Mouse (Mus musculus) heart, embryonic 16.5 days (tissue): ENCODE results near the gene Sv2a. TPM values are rescaled to one million over a fixed set of nuclear protein-coding genes. Genes with fewer than 3 reads are reported as not detected.

Source experiments
- ATAC-seq: fragments of 200-750 bp; cut with Nextera tagmentation; replicated peaks from 2 replicates; pipeline ENCODE4 v1.8.0; 2017; ENCODE audit warnings: moderate number of reproducible peaks; ENCODE audit not compliant: insufficient read depth, low FRiP score; ENCODE audit errors: extremely low read depth
- H3K27ac ChIP-seq: fragments of 300-500 bp; sonication (generic); 2 replicates; pipeline ENCODE4 v1.5.1; 2014; ENCODE audit warnings: mild to moderate bottlenecking, low read length, control low read depth, moderate library complexity
- H3K27me3 ChIP-seq: fragments of 300-500 bp; sonication (generic); 2 replicates; pipeline ENCODE4 v1.6.1; 2014; ENCODE audit warnings: low read length, mixed read lengths; ENCODE audit not compliant: control insufficient read depth, insufficient read depth
- H3K36me3 ChIP-seq: fragments of 300-500 bp; sonication (generic); 2 replicates; pipeline ENCODE4 v1.6.1; 2014; ENCODE audit not compliant: control insufficient read depth, insufficient read depth
- H3K4me1 ChIP-seq: fragments of 300-500 bp; sonication (generic); 2 replicates; pipeline ENCODE4 v1.6.1; 2014; ENCODE audit warnings: low read length, mixed read lengths; ENCODE audit not compliant: control insufficient read depth, insufficient read depth
- H3K4me2 ChIP-seq: fragments of 300-500 bp; sonication (generic); 2 replicates; pipeline ENCODE4 v1.6.1; 2014; ENCODE audit warnings: low read depth, mild to moderate bottlenecking, control low read depth, low read length
- H3K4me3 ChIP-seq: fragments of 300-500 bp; sonication (generic); 2 replicates; pipeline ENCODE4 v1.5.1; 2014; ENCODE audit warnings: mild to moderate bottlenecking, control low read depth, low read length
- H3K9ac ChIP-seq: fragments of 300-500 bp; sonication (generic); 2 replicates; pipeline ENCODE4 v1.6.1; 2014; ENCODE audit warnings: low read length, control low read depth
- H3K9me3 ChIP-seq: fragments of 300-500 bp; sonication (generic); replicated peaks from 2 replicates; pipeline ENCODE4 v1.6.1; 2016; ENCODE audit warnings: low read length; ENCODE audit not compliant: control insufficient read depth
- WGBS: fragments of 180-500 bp; shearing (Covaris S2); extraction: QIAGEN DNeasy Blood & Tissue Kit; methylation state at CpG from one replicate; pipeline ENCODE4 v1.1.7; 2014; 5-methylcytosine and 5-hydroxymethylcytosine counted together
- polyA plus RNA-seq: library from polyadenylated mRNA; unstranded; fragments of >200 nt; fragmentation: Nextera tagmentation; extraction: Ambion mirVana; gene quantifications from 2 replicates; pipeline ENCODE4 v1.2.1, GENCODE M21; 2015

The Sv2a gene
- 11.6 and 13.9 TPM in 2 replicates for polyA plus RNA-seq

- Histone ChIP-seq H3K4me3 (peak within 1 kb of the TSS; percentile 64), H3K4me1 (peaks cover 12% of the 10 kb centered on the region), H3K4me2 (peak within 1 kb of the TSS; percentile 78), H3K36me3 (peaks cover 22% of the 10 kb centered on the region), H3K9me3 (no peaks in the 10 kb centered on the region), H3K27me3 (no peaks in the 10 kb centered on the region), H3K9ac (peak within 1 kb of the TSS; percentile 79), H3K27ac (peak within 1 kb of the TSS; percentile 89)
- peak; percentile 31; the same call in 1 of the 2 replicates for ATAC-seq
- WGBS = under 1% methylated on average over 19 of the region's 23 CpGs
Observed at GRCm38 (mm10) chr3:96180727-96181477, at the start of gene Sv2a. TSS of gene Sv2a (plus strand) at chr3:96181151.

GRCm38 (mm10) chr3:96132478-96132877 is 48.5 kb upstream of the Sv2a start:
- WGBS = 68% methylated on average over 3 of the region's 3 CpGs
- Histone ChIP-seq H3K4me2 (no peak overlapping the region), H3K4me3 (no peak overlapping the region), H3K36me3 (peaks cover 4% of the 10 kb centered on the region), H3K27ac (no peak overlapping the region), H3K9ac (no peak overlapping the region), H3K9me3 (no peaks in the 10 kb centered on the region), H3K4me1 (peaks cover 30% of the 10 kb centered on the region), H3K27me3 (no peaks in the 10 kb centered on the region)
- ATAC-seq = no peak

- H3K27ac ChIP-seq = peak overlapping the region; percentile 14; the same call in 1 of the 2 replicates
- no peaks in the 10 kb centered on the region for H3K27me3 ChIP-seq
- no peak overlapping the region for H3K9ac ChIP-seq
- H3K4me2 ChIP-seq = no peak overlapping the region
- H3K4me3 ChIP-seq = no peak overlapping the region
- H3K4me1 ChIP-seq = peaks cover 24% of the 10 kb centered on the region
- WGBS = 53% methylated on average over 11 of the region's 11 CpGs
- peaks cover 9% of the 10 kb centered on the region for H3K36me3 ChIP-seq
- H3K9me3 ChIP-seq = no peaks in the 10 kb centered on the region
- no peak for ATAC-seq
Observed at GRCm38 (mm10) chr3:96133327-96133905, 47.5 kb upstream of the Sv2a start.

GRCm38 (mm10) chr3:96135011-96135410 is 45.9 kb upstream of the Sv2a start:
- Histone ChIP-seq H3K27ac (no peak overlapping the region), H3K4me3 (no peak overlapping the region), H3K36me3 (peaks cover 9% of the 10 kb centered on the region), H3K4me2 (no peak overlapping the region), H3K9me3 (no peaks in the 10 kb centered on the region), H3K9ac (no peak overlapping the region), H3K4me1 (peaks cover 9% of the 10 kb centered on the region), H3K27me3 (no peaks in the 10 kb centered on the region)
- 43% methylated on average over 3 of the region's 3 CpGs for WGBS
- ATAC-seq = no peak

- WGBS = 4% methylated on average over 5 of the region's 5 CpGs
- ATAC-seq = no peak
- H3K9ac ChIP-seq = no peak overlapping the region
- no peak overlapping the region for H3K27ac ChIP-seq
- no peak overlapping the region for H3K4me3 ChIP-seq
- no peaks in the 10 kb centered on the region for H3K27me3 ChIP-seq
- peaks cover 40% of the 10 kb centered on the region for H3K36me3 ChIP-seq
- H3K4me2 ChIP-seq = no peak overlapping the region
- no peaks in the 10 kb centered on the region for H3K9me3 ChIP-seq
- 0 out of 2 replicates have a peak, but pooled peaks cover 2% of the 10 kb centered on the region for H3K4me1 ChIP-seq
Observed at GRCm38 (mm10) chr3:96147950-96148349, 33.0 kb upstream of the Sv2a start.

- Histone ChIP-seq H3K36me3 (peaks cover 50% of the 10 kb centered on the region), H3K4me1 (0 out of 2 replicates have a peak, but pooled peaks cover 2% of the 10 kb centered on the region)
Observed at GRCm38 (mm10) chr3:96151836-96152235, 29.1 kb upstream of the Sv2a start.

GRCm38 (mm10) chr3:96152611-96153010 is 28.3 kb upstream of the Sv2a start:
- H3K9ac ChIP-seq = no peak overlapping the region

More at GRCm38 (mm10) chr3:96151836-96152235, 29.1 kb upstream of the Sv2a start:
- 78% methylated on average over 7 of the region's 7 CpGs for WGBS
- no peak overlapping the region for H3K9ac ChIP-seq
- no peak overlapping the region for H3K27ac ChIP-seq
- no peak for ATAC-seq
- no peak overlapping the region for H3K4me2 ChIP-seq
- H3K4me3 ChIP-seq = no peak overlapping the region
- H3K27me3 ChIP-seq = no peaks in the 10 kb centered on the region
- no peaks in the 10 kb centered on the region for H3K9me3 ChIP-seq

GRCm38 (mm10) chr3:96155501-96155900 is 25.4 kb upstream of the Sv2a start:
- Histone ChIP-seq H3K9ac (no peak overlapping the region), H3K36me3 (peaks cover 51% of the 10 kb centered on the region), H3K27ac (no peak overlapping the region), H3K27me3 (no peaks in the 10 kb centered on the region), H3K9me3 (no peaks in the 10 kb centered on the region), H3K4me1 (peaks cover 8% of the 10 kb centered on the region), H3K4me3 (no peak overlapping the region), H3K4me2 (no peak overlapping the region)
- ATAC-seq = no peak
- 85% methylated on average over 8 of the region's 8 CpGs for WGBS

More at GRCm38 (mm10) chr3:96152611-96153010, 28.3 kb upstream of the Sv2a start:
- Histone ChIP-seq H3K4me3 (no peak overlapping the region), H3K27me3 (no peaks in the 10 kb centered on the region), H3K9me3 (no peaks in the 10 kb centered on the region), H3K4me2 (no peak overlapping the region), H3K36me3 (peaks cover 53% of the 10 kb centered on the region), H3K4me1 (0 out of 2 replicates have a peak, but pooled peaks cover 2% of the 10 kb centered on the region), H3K27ac (no peak overlapping the region)
- ATAC-seq = no peak
- WGBS = 92% methylated on average over 5 of the region's 5 CpGs

GRCm38 (mm10) chr3:96159820-96160219 is 21.1 kb upstream of the Sv2a start:
- Histone ChIP-seq H3K4me2 (peak overlapping the region; percentile 93), H3K27ac (peak overlapping the region; percentile 72), H3K4me3 (no peak overlapping the region), H3K9me3 (no peaks in the 10 kb centered on the region), H3K27me3 (no peaks in the 10 kb centered on the region; the same call in 1 of the 2 replicates), H3K4me1 (peaks cover 20% of the 10 kb centered on the region), H3K36me3 (peaks cover 15% of the 10 kb centered on the region), H3K9ac (peak overlapping the region; percentile 69; the same call in 1 of the 2 replicates)
- 63% methylated on average over 4 of the region's 4 CpGs for WGBS
- no peak for ATAC-seq
